Mouse (Mus musculus) CD4-positive, CD25-positive, alpha-beta regulatory T cell, adult 2 months (primary cell): ENCODE results near the gene Snx7.

Source experiments
- DNase-seq: peaks from one replicate; pipeline ENCODE4 v3.0.0-alpha.2; 2012; ENCODE audit warnings: low read depth, low spot score

Gene Snx7

GRCm38 (mm10) chr3:117868637-117869323 is at the start of gene Snx7:
Gene Snx7, minus strand, starts transcription at chr3:117868936.
- no peak for DNase-seq

- no peak for DNase-seq
These were observed 46.7 kb upstream of the Snx7 start for GRCm38 (mm10) chr3:117915420-117915819.

DNA sequence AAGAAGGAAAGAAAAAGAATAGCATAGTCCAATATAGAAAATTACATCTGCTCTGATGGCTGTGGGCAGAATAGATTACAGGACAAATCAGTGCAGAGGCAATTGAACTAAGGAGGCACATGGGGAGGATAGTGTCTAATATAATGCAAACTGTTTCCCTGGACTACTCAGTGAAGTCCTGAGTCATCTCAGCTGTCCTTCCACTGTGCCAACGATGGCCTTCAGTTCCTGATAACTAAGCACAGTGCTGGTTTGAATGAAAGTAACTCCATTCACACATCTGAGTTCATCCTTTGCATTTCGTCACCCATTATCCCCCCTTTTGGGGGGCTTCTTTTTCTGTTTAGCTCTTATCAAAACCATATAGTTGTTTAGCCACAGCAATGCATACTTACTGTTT is 25.0 kb upstream of the Snx7 start:
- no peak for DNase-seq

- no peak for DNase-seq
These were observed 6.7 kb upstream of the Snx7 start for GRCm38 (mm10) chr3:117875450-117875849.

DNA sequence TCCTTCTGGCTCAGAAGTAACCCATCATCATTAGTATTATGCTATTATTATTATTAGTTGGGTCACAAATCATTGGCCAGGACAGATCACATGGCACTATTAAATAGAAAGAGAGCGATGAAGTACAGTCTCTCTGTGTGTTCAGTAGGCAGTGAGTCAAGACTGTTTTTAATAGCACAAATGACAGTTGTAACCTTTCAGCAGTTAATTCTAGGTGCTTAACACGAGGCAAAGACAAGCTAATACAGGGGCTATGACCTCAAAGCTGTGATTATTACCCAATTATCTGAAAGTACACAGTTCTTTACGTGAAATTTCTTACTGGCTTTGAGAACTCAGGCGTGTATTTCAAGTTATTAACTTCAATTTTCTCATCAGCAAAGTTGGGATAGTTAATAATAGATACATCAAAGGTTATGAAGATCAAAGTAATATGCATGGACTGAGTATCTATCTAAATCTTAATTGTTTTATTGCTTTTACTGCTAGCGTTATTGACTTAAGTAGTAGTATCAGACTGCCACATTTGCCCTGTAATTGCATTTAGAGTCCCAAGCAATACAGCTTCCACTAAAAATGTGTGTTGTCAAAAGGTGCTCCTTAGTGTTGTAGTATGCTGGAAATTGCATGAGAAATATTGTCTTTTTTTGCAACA is 4.6 kb upstream of the Snx7 start:
- DNase-seq: no peak

DNA sequence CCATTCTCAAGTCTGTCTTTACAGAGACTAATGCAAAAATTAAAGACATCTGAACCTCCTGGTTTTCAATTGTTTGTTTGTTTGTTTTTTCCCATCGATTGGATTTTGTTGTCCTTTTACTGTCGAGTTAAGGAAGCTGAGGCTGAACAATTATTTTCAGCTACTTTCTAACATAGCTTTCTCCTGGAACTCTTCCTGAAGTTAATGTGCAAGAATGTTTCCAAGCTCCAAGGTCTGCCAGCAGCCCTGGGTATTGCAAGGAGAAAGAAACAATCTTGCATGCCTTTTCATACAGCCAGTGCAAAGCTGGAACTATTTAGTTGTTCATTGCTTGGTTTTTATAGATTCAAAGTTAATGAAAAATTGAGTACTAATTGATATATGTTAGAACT is 584 bp upstream of the Snx7 start:
- no peak for DNase-seq

DNA sequence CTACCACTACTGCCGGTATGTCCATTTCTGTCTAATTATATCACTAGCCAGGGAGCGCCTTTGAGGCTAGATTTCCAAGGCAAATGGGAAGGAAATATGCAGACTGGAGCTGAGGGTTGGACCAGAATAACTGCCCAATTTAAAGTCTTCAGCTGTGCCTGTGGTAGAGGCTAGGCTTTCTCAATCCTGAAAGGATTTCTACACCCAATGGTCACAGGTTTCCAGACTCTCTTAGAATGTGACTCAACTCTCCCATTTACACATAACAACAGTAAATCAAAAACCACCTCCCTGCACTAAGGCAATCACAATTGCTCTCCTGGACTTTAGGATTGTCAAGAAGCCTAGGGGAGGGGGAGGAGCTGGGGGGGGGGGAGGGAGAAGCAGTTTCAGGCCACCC is 645 bp downstream of the Snx7 start:
- no peak for DNase-seq

DNA sequence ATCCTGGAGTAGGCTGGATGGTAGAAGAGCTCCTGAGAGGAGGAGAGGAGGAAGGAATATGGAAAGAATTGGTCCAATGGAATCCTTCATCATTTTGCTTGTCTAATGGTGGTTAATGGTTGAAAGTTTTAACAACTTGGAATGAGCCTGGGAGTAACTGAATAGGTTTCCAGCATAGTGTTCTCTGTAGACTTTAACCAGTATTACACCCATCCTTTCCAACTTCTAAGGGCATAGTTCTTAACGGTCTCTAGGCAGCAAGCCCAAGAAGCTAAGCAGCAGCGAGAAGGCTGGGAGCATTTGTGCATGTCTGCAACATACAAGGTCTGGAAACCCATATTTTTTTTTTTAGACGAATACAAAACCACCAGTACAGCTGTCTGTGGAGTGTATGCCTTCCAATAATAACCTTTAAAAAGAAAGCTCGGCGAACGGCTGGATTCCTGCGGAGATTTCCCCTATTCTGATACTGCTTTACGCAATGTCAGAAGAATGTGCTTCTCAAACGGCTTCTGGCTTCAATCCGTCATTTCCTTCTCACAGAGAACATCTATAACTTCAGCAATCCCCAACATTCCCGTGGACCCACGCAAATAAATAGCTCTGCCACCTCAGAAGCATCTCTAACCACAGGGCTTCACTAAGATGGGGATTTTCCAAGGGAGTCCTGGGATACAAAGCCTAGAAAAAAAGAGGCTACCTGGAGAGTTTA is 1.9 kb downstream of the Snx7 start:
- DNase-seq: no peak

- DNase-seq: no peak
These were observed 3.1 kb downstream of the Snx7 start for GRCm38 (mm10) chr3:117865621-117866020.

- no peak for DNase-seq
These were observed 5.8 kb downstream of the Snx7 start for GRCm38 (mm10) chr3:117862951-117863350.

DNA sequence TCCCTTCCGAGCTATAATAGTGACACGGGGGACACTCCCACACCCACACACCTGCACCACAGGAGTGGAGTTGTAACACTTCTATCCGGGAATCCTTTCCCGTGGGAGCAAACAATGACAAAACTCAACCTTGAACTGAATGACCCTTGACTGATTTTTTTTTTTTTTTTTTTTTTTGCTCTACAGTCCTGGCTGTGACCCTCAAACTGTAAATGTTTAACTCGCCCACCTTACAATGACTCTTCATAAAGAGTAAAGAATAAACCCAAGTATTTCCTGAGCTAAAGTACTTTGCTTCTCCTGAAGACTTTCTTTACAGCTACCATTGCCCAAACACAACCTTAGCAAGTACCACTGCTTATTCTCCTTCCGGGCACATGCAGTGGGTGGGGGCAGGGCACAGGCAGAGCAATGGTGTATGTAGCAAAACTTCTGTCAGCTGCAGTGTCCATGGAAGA is 6.7 kb downstream of the Snx7 start:
- DNase-seq: no peak

- no peak for DNase-seq
These were observed 9.7 kb downstream of the Snx7 start for GRCm38 (mm10) chr3:117858996-117859395.

GRCm38 (mm10) chr3:117853729-117854128 is 15.0 kb downstream of the Snx7 start:
- DNase-seq: no peak

GRCm38 (mm10) chr3:117852054-117852361 is 16.7 kb downstream of the Snx7 start:
- DNase-seq: no peak

- no peak for DNase-seq
These were observed 17.3 kb downstream of the Snx7 start for GRCm38 (mm10) chr3:117851278-117852053.

GRCm38 (mm10) chr3:117848866-117849265 is 19.9 kb downstream of the Snx7 start:
- no peak for DNase-seq

DNA sequence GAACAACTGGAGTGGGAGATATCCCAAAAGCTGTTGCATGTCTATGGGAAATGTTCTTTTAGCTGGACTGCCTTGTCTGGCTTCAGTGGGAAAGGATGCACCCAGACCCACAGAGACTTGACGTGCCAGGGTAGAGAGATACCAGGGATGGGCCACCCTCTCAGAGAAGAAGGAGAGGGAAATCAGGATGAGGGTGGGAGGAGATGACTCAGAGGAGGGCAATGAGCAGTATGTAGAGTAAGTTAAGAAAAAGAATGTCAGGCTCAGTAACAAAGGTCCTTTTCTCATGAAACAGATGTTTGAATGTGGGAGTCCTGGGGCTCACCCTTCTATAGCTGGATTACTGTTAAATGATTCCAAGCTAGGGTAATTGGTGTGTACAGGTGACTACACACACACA is 26.1 kb downstream of the Snx7 start:
- no peak for DNase-seq

DNA sequence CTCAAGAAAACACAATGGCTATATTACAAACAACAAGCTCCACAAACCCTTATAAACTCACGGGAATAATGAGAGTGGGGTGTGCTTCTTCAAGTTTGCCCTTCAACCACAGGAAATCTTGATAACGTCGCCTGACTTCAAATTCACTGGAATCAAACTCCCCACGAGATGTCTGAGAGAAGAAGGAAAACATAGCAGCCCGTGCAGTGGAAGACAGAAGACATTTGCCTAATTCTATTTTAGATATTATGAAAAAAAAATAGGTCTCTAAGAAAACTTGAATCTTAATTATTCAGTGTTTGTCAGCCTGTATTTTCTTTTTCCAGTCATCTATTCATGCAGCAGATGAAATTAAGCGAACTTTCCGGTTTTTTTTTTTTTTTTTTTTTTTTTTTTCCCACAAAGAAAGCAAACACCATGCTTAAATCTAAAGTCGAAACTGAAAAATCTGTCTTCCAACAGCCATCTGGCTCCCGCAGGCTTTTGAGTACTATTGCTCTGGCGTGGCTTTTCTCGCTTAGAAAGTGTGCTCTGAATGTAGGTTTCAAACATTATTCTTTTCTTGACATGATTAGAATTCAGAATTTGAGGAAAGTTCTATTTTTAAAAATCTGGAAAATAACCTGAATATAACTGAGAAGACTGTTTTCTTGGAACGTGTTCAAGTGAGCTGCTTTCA is 28.7 kb downstream of the Snx7 start:
- no peak for DNase-seq

DNA sequence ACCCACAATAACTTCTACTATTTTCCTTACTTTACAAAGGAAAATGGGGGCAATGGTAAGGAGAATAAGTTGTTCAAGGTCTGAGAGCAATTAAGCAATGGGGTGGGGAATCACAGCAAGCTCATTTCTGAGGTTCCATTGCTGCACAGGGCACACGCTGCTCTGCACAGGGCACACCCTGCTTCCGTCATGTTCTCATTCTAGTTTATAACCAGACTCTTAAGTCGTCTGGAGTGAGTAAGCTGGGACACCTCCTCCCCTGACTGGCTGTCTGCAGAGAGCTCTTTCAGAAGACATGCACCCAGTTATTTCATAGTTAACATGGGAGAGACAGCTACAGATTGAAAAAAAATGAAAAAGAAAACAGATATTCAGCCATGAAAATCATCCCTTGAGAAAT is 30.7 kb downstream of the Snx7 start:
- no peak for DNase-seq

DNA sequence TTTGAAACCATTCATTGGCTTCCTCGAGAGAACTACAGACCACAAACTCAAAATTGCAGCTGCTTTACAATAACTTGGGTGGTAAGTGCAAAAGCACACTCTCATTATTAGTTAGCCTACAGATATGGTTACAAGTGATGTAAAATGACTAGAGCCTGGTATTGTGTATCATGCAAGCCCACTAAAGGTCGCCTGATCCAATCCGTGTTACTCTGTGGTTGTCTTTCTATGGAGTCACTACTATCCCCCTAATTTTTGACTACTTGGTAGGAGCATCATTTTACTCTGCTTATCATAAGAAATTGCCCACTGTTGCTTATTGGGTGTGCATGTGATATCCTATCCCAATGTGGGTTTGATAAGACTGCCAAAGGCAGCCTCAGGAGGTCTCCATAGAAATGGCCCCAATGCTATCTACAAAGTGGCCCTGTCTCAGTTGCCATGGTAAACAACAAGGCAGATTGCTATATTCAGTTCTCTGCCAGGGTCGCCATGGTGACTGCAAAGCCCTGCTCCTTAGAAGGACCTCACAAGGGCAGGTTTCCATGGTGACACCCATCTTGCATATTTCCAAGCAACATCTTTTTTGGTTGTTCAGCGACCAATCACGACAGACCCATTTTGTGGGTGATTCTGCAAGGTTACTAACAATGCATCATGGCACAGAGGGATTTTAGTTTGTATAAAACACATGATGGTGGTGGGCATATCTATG is 42.1 kb downstream of the Snx7 start:
- DNase-seq: no peak

DNA sequence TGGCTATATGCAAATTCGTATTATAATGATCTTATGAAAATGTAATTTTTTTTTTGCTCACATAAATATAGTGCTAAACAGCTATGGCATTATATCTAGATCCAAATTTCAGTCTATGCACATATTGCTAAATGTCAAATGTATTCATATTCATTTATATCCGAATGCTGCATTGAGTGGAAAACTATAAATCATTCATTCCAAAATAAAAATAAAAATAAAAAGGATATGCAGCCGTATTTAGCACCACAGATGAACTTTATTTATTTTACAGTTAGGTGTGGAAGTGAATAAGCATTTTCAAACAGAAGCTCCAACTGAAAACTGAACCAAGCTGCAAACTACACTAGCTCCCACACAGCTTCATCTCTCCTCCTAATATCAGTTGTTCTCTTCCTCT is 45.5 kb downstream of the Snx7 start:
- no peak for DNase-seq
